Mouse (Mus musculus) spleen, adult 2 months (tissue): Measurements from ENCODE around the gene Mprip. TPM values are rescaled to one million over a fixed set of nuclear protein-coding genes. Genes with fewer than 3 reads are reported as not detected.

Source experiments
- DNase-seq, 2 experiments: peaks; one replicate each; pipeline versions ENCODE4 v3.0.0 to v3.0.0-alpha.2; 2012 to 2021; ENCODE audit warnings: low spot score in 2 of 2, low read depth in 1 of 2
- H3K27ac ChIP-seq: fragments of 200-500 bp; 2 replicates; pipeline ENCODE4 v1.5.1; 2012; ENCODE audit warnings: low read length, inconsistent platforms; ENCODE audit not compliant: insufficient read depth
- H3K27me3 ChIP-seq: fragments of 200-500 bp; 2 replicates; pipeline ENCODE4 v1.6.1; 2012; ENCODE audit warnings: mild to moderate bottlenecking, moderate library complexity, low read length, inconsistent platforms; ENCODE audit not compliant: control insufficient read depth, insufficient read depth
- H3K36me3 ChIP-seq: fragments of 200-500 bp; 2 replicates; pipeline ENCODE4 v1.6.1; 2012; ENCODE audit warnings: mild to moderate bottlenecking, low read length, inconsistent platforms; ENCODE audit not compliant: control insufficient read depth, insufficient read depth
- H3K4me1 ChIP-seq: fragments of 200-500 bp; 2 replicates; pipeline ENCODE4 v1.6.1; 2011; ENCODE audit warnings: inconsistent platforms; ENCODE audit not compliant: control insufficient read depth, insufficient read depth, insufficient read length
- H3K4me3 ChIP-seq: fragments of 200-500 bp; 2 replicates; pipeline ENCODE4 v1.5.1; 2011; ENCODE audit warnings: mild to moderate bottlenecking, inconsistent platforms; ENCODE audit not compliant: insufficient read depth, insufficient read length; ENCODE audit errors: extremely low read depth
- CTCF ChIP-seq: fragments of 200-500 bp; IDR thresholded peaks from 2 replicates; pipeline ENCODE4 v1.5.1; 2011; ENCODE audit warnings: mild to moderate bottlenecking, inconsistent platforms; ENCODE audit not compliant: insufficient read depth, insufficient read length, insufficient replicate concordance; ENCODE audit errors: extremely low read depth
- POLR2A ChIP-seq: fragments of 200-500 bp; IDR thresholded peaks from 2 replicates; pipeline ENCODE4 v1.6.1; 2011; ENCODE audit warnings: low read depth, low read length, inconsistent platforms
- WGBS: fragments of 180-500 bp; shearing (Covaris S2); methylation state at CpG from one replicate; pipeline ENCODE4 v1.1.7; 2018; 5-methylcytosine and 5-hydroxymethylcytosine counted together
- polyA plus RNA-seq: library from polyadenylated mRNA; depleted of rRNA; stranded (reverse); fragments of >200 nt; gene quantifications from 2 replicates; pipeline ENCODE4 v1.2.3, GENCODE M21; 2012

The Mprip gene
- polyA plus RNA-seq, 1 experiment = 55.4 TPM

GRCm38 (mm10) chr11:59754504-59754903 lies 93.4 kb downstream of the Mprip start:
- WGBS = 88% methylated on average over 6 of the region's 6 CpGs
- no peak overlapping the region for H3K4me3 ChIP-seq
- H3K4me1 ChIP-seq = no peaks in the 10 kb centered on the region
- DNase-seq = no peak
- H3K27me3 ChIP-seq = no peaks in the 10 kb centered on the region
- H3K36me3 ChIP-seq = peaks cover 18% of the 10 kb centered on the region
- TF ChIP-seq CTCF = no peak
- TF ChIP-seq POLR2A = no peak
- H3K27ac ChIP-seq = no peak overlapping the region

- Histone ChIP-seq H3K27me3 (no peaks in the 10 kb centered on the region), H3K4me3 (no peak overlapping the region), H3K27ac (no peak overlapping the region), H3K4me1 (no peaks in the 10 kb centered on the region), H3K36me3 (peaks cover 18% of the 10 kb centered on the region)
- TF ChIP-seq CTCF = no peak
- no peak for TF ChIP-seq POLR2A
- no peak for DNase-seq
- 92% methylated on average over 4 of the region's 4 CpGs for WGBS
These were observed 95.2 kb downstream of the Mprip start for GRCm38 (mm10) chr11:59756351-59756750.

- no peak for DNase-seq
- Histone ChIP-seq H3K4me1 (no peaks in the 10 kb centered on the region), H3K27ac (no peak overlapping the region), H3K36me3 (peaks cover 16% of the 10 kb centered on the region), H3K4me3 (no peak overlapping the region), H3K27me3 (no peaks in the 10 kb centered on the region)
- TF ChIP-seq POLR2A (no peak), CTCF (no peak)
- 84% methylated on average over 9 of the region's 9 CpGs for WGBS
These were observed 97.3 kb downstream of the Mprip start for GRCm38 (mm10) chr11:59758191-59758985.

DNA sequence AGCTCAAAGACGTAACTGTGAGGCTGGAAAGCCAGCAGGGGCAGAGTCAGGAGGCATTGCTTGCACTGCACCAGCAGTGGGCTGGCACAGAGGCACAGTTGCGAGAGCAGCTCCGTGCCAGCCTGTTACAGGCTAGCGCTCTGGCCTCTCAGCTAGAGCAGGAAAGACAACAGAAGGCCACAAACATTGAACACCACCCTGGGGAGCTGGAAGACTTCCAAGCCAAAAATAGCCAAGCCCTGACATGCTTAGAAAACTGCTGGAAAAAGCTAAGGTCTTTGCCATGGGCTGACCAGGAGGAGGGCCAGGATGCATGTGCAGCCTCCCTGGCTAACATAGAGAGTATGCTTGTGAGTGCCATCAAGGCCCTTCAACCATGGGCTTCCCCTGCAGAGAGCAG lies 98.1 kb downstream of the Mprip start:
- Histone ChIP-seq H3K36me3 (peaks cover 17% of the 10 kb centered on the region), H3K4me1 (no peaks in the 10 kb centered on the region), H3K27ac (no peak overlapping the region), H3K4me3 (no peak overlapping the region), H3K27me3 (no peaks in the 10 kb centered on the region)
- 85% methylated on average over 4 of the region's 4 CpGs for WGBS
- no peak for DNase-seq
- no peak for TF ChIP-seq POLR2A
- no peak for TF ChIP-seq CTCF

DNA sequence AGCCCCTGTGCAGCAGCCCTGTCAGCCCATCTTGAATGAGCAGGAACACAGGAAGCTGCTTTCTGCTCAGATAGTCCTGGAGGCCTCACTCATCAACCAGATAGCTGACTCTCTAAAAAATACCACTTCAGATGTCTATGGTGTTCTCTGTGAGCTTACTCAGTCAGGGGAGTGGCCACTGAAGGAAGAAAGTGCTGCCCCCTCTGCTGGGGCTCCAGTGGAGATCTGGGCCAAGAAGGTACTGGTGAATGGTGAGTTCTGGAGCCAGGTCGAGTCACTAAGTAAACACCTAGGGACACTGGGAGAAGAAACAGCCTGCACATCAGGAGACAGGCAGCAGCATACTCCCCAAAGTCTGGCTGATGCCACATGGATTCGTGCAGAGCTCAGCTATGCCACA lies 98.5 kb downstream of the Mprip start:
- Histone ChIP-seq H3K27ac (no peak overlapping the region), H3K4me1 (no peaks in the 10 kb centered on the region), H3K36me3 (peaks cover 21% of the 10 kb centered on the region), H3K4me3 (no peak overlapping the region), H3K27me3 (no peaks in the 10 kb centered on the region)
- TF ChIP-seq POLR2A (no peak), CTCF (no peak)
- no peak for DNase-seq
- WGBS = 84% methylated on average over 2 of the region's 2 CpGs

DNA sequence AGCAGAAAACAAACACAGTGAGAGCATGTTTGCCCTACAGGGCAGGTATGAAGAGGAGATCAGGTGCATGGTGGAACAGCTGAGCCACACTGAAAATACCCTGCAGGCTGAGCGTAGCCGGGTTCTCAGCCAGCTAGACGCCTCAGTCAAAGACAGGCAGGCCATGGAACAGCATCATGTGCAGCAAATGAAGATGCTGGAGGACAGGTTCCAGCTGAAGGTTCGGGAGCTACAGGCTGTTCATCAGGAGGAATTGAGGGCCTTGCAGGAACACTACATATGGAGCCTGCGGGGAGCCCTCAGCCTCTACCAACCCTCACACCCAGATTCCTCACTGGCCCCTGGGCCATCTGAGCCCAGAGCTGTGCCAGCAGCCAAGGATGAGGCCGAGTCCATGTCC lies 99.7 kb downstream of the Mprip start:
- Histone ChIP-seq H3K27ac (no peak overlapping the region), H3K27me3 (no peaks in the 10 kb centered on the region), H3K4me3 (no peak overlapping the region), H3K4me1 (no peaks in the 10 kb centered on the region), H3K36me3 (peaks cover 23% of the 10 kb centered on the region)
- no peak for DNase-seq
- 96% methylated on average over 6 of the region's 6 CpGs for WGBS
- TF ChIP-seq CTCF (no peak), POLR2A (no peak)

- H3K4me1 ChIP-seq = no peaks in the 10 kb centered on the region
- peaks cover 40% of the 10 kb centered on the region for H3K36me3 ChIP-seq
- no peak for DNase-seq
- no peak for TF ChIP-seq CTCF
- TF ChIP-seq POLR2A = no peak
- H3K27ac ChIP-seq = no peak overlapping the region
- 93% methylated on average over 2 of the region's 2 CpGs for WGBS
- no peak overlapping the region for H3K4me3 ChIP-seq
- no peaks in the 10 kb centered on the region for H3K27me3 ChIP-seq
These were observed 108.2 kb downstream of the Mprip start for GRCm38 (mm10) chr11:59769307-59769706.
